Mouse (Mus musculus): ENCODE results near the gene Bcl2. TPM values are rescaled to one million over a fixed set of nuclear protein-coding genes. Genes with fewer than 3 reads are reported as not detected.

Gene Bcl2
- polyA plus RNA-seq, 1 experiment from 2014 or later = 23.7 TPM

DNA sequence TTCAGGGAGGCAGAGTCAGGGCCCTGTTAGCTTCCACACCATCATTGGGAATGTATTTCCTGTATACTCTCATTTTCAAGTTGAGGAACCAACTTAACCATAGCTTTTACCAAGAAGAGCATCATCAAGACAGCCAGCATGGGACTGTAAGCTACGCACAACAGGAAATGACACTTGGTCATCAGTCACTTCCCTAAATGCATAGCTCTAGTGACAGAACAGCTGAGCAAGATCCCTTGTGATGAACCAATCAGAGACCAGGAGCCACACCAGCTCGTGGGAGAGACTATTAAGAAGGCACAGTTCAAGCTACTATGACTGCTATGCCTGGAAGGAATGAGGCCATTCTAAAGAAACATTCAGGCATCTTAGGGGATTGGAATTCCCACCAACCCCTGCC is 132.3 kb downstream of the Bcl2 start:
- Histone ChIP-seq H3K4me1 (peaks cover 17% of the 10 kb centered on the region), H3K27me3 (no peaks in the 10 kb centered on the region), H3K27ac (no peak overlapping the region), H3K4me2 (no peak overlapping the region), H3K36me3 (no peaks in the 10 kb centered on the region), H3K4me3 (no peak overlapping the region), H3K9me3 (no peaks in the 10 kb centered on the region), H3K9ac (no peak overlapping the region)
- ATAC-seq (ENCODE audit: insufficient number of reproducible peaks, insufficient read depth, low FRiP score, low TSS enrichment, low read depth) = no peak
- 71% methylated on average over 2 of the region's 2 CpGs for WGBS

GRCm38 (mm10) chr1:106579768-106580167 is 134.3 kb downstream of the Bcl2 start:
- peaks cover 17% of the 10 kb centered on the region for H3K4me1 ChIP-seq
- WGBS = 95% methylated on average over 1 of the region's 1 CpGs
- ATAC-seq (ENCODE audit: insufficient number of reproducible peaks, insufficient read depth, low FRiP score, low TSS enrichment, low read depth) = no peak
- H3K27ac ChIP-seq = no peak overlapping the region
- H3K36me3 ChIP-seq = no peaks in the 10 kb centered on the region
- H3K9ac ChIP-seq = no peak overlapping the region
- no peak overlapping the region for H3K4me2 ChIP-seq
- no peak overlapping the region for H3K4me3 ChIP-seq
- H3K9me3 ChIP-seq = no peaks in the 10 kb centered on the region
- H3K27me3 ChIP-seq = no peaks in the 10 kb centered on the region

DNA sequence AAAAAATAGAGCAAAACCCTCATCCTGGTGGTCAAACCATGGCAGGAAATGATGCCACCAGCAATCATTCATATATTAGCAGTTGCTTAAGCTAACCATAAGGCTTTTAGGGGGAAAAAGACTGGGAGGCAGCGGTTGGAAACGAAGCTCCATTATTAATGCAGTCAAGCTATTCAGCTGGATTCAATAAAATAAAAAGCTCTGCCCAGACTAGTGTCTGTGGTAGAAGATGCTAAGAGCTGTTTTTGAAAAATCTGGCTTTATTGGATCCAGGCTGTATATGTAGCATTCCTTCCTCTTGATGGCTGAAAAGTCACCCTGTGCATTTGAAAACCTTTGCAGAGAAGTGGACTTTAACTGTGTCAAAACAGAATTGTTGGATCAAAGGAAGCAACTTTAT is 141.6 kb downstream of the Bcl2 start:
- Histone ChIP-seq H3K27ac (peak overlapping the region; percentile 82), H3K4me1 (peaks cover 28% of the 10 kb centered on the region), H3K27me3 (no peaks in the 10 kb centered on the region), H3K9me3 (no peaks in the 10 kb centered on the region), H3K4me2 (no peak overlapping the region), H3K9ac (no peak overlapping the region), H3K4me3 (no peak overlapping the region), H3K36me3 (no peaks in the 10 kb centered on the region)
- WGBS = 45% methylated on average over 2 of the region's 2 CpGs
- no peak for ATAC-seq (ENCODE audit: insufficient number of reproducible peaks, insufficient read depth, low FRiP score, low TSS enrichment, low read depth)

- Histone ChIP-seq H3K4me1 (peaks cover 28% of the 10 kb centered on the region), H3K4me3 (no peak overlapping the region), H3K4me2 (no peak overlapping the region), H3K9me3 (no peaks in the 10 kb centered on the region), H3K27ac (no peak overlapping the region), H3K27me3 (no peaks in the 10 kb centered on the region), H3K9ac (no peak overlapping the region), H3K36me3 (no peaks in the 10 kb centered on the region)
- no peak for ATAC-seq (ENCODE audit: insufficient number of reproducible peaks, insufficient read depth, low FRiP score, low TSS enrichment, low read depth)
- WGBS = 93% methylated on average over 1 of the region's 1 CpGs
These were observed 143.2 kb downstream of the Bcl2 start for GRCm38 (mm10) chr1:106570870-106571269.

DNA sequence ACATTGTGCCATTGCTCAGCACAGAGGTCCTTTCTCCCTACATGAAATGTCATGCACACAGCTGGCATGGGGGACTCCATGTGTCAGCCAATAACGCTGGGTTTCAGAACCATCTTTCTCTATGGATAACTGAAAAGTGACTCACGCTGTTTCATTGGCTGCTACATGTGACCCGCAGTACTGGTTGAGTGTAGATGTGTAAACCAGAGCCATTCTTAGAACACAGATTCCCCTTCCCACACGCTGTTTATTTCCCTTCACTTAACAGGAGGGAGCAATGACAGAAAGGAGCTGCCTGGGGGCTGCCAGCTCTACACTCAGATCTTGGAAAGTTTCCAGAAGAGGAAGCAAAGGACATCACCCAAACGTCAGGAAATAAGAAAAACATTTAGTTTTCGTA is 143.7 kb downstream of the Bcl2 start:
- ATAC-seq (ENCODE audit: insufficient number of reproducible peaks, insufficient read depth, low FRiP score, low TSS enrichment, low read depth) = no peak
- Histone ChIP-seq H3K4me2 (no peak overlapping the region), H3K4me3 (no peak overlapping the region), H3K36me3 (no peaks in the 10 kb centered on the region), H3K27me3 (no peaks in the 10 kb centered on the region), H3K9ac (no peak overlapping the region), H3K27ac (no peak overlapping the region; the same call in 1 of the 2 replicates), H3K4me1 (peaks cover 31% of the 10 kb centered on the region), H3K9me3 (no peaks in the 10 kb centered on the region)
- 59% methylated on average over 6 of the region's 6 CpGs for WGBS

DNA sequence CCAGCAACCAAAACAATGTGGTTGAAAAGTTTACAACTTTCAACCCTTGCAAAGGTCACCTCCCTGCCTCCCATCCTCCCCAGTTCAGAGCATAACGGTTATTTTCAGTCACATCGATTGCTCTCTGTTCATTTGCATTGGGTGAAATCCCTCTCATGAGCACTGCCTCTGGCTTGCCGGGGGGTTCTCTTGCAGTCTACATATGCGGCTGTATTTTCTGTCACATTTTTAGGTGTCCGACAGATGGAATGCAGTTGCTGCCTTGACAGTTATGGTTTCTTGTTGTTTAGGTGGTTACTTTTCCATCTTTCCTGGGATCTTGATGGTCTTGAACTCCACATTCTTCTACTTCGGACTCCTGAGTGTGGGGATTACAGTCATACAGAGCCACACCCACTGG is 144.4 kb downstream of the Bcl2 start:
- no peak overlapping the region for H3K27ac ChIP-seq
- no peaks in the 10 kb centered on the region for H3K27me3 ChIP-seq
- H3K4me2 ChIP-seq = no peak overlapping the region
- WGBS = 83% methylated on average over 6 of the region's 6 CpGs
- H3K4me1 ChIP-seq = peaks cover 34% of the 10 kb centered on the region
- no peak overlapping the region for H3K9ac ChIP-seq
- H3K9me3 ChIP-seq = no peaks in the 10 kb centered on the region
- no peak overlapping the region for H3K4me3 ChIP-seq
- H3K36me3 ChIP-seq = no peaks in the 10 kb centered on the region
- no peak for ATAC-seq (ENCODE audit: insufficient number of reproducible peaks, insufficient read depth, low FRiP score, low TSS enrichment, low read depth)

- no peaks in the 10 kb centered on the region for H3K27me3 ChIP-seq
- no peak overlapping the region for H3K4me2 ChIP-seq
- H3K27ac ChIP-seq = no peak overlapping the region
- H3K36me3 ChIP-seq = no peaks in the 10 kb centered on the region
- no peak for ATAC-seq (ENCODE audit: insufficient number of reproducible peaks, insufficient read depth, low FRiP score, low TSS enrichment, low read depth)
- H3K4me3 ChIP-seq = no peak overlapping the region
- no peaks in the 10 kb centered on the region for H3K9me3 ChIP-seq
- peaks cover 34% of the 10 kb centered on the region for H3K4me1 ChIP-seq
- H3K9ac ChIP-seq = no peak overlapping the region
- WGBS = 73% methylated on average over 3 of the region's 3 CpGs
These were observed 145.2 kb downstream of the Bcl2 start for GRCm38 (mm10) chr1:106568868-106569267.

DNA sequence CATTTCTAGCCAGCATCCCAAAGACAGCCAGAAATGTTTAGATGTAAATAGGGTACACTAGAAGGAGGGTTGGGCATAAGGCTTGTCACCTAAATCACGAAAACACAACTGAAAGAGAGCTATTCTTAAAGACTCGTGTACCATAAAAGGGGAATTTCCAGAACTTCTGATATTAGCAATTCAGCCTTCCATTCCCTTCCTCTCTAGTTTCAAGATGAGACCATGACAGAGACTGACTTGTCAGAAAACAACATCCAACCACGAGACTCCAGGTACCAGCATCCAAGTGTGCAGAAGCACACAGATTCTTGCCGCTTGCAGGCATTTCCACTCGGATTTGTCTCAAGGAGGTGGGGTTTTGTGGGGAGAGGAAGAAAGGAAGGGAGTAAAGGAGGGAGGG is 146.6 kb downstream of the Bcl2 start:
- WGBS = 64% methylated on average over 5 of the region's 5 CpGs

GRCm38 (mm10) chr1:106566120-106567086 is 147.7 kb downstream of the Bcl2 start:
- peaks cover 21% of the 10 kb centered on the region for H3K4me1 ChIP-seq
- no peaks in the 10 kb centered on the region for H3K27me3 ChIP-seq
- H3K4me2 ChIP-seq = no peak overlapping the region
- H3K4me3 ChIP-seq = no peak overlapping the region
- H3K9me3 ChIP-seq = no peaks in the 10 kb centered on the region
- 73% methylated on average over 6 of the region's 6 CpGs for WGBS
- no peak overlapping the region for H3K9ac ChIP-seq
- H3K27ac ChIP-seq = peak overlapping the region; percentile 18; the same call in 1 of the 2 replicates
- ATAC-seq (ENCODE audit: insufficient number of reproducible peaks, insufficient read depth, low FRiP score, low TSS enrichment, low read depth) = no peak
- no peaks in the 10 kb centered on the region for H3K36me3 ChIP-seq

More for the DNA sequence above, 146.6 kb downstream of the Bcl2 start:
- no peaks in the 10 kb centered on the region for H3K36me3 ChIP-seq
- no peak overlapping the region for H3K4me3 ChIP-seq
- no peak overlapping the region for H3K4me2 ChIP-seq
- H3K9me3 ChIP-seq = no peaks in the 10 kb centered on the region
- no peaks in the 10 kb centered on the region for H3K27me3 ChIP-seq
- peaks cover 26% of the 10 kb centered on the region for H3K4me1 ChIP-seq
- H3K27ac ChIP-seq = no peak overlapping the region
- no peak for ATAC-seq (ENCODE audit: insufficient number of reproducible peaks, insufficient read depth, low FRiP score, low TSS enrichment, low read depth)
- no peak overlapping the region for H3K9ac ChIP-seq

GRCm38 (mm10) chr1:106565238-106565637 is 148.8 kb downstream of the Bcl2 start:
- 74% methylated on average over 4 of the region's 4 CpGs for WGBS

GRCm38 (mm10) chr1:106564436-106564835 is 149.6 kb downstream of the Bcl2 start:
- H3K9ac ChIP-seq = no peak overlapping the region
- no peak overlapping the region for H3K4me2 ChIP-seq
- no peak overlapping the region for H3K4me3 ChIP-seq
- no peak overlapping the region for H3K27ac ChIP-seq
- ATAC-seq (ENCODE audit: insufficient number of reproducible peaks, insufficient read depth, low FRiP score, low TSS enrichment, low read depth) = no peak
- no peaks in the 10 kb centered on the region for H3K9me3 ChIP-seq
- H3K36me3 ChIP-seq = no peaks in the 10 kb centered on the region
- 73% methylated on average over 1 of the region's 1 CpGs for WGBS
- no peaks in the 10 kb centered on the region for H3K27me3 ChIP-seq
- H3K4me1 ChIP-seq = peaks cover 19% of the 10 kb centered on the region

More at GRCm38 (mm10) chr1:106565238-106565637, 148.8 kb downstream of the Bcl2 start:
- no peak for ATAC-seq (ENCODE audit: insufficient number of reproducible peaks, insufficient read depth, low FRiP score, low TSS enrichment, low read depth)
- H3K27ac ChIP-seq = no peak overlapping the region
- no peak overlapping the region for H3K9ac ChIP-seq
- no peaks in the 10 kb centered on the region for H3K36me3 ChIP-seq
- no peak overlapping the region for H3K4me3 ChIP-seq
- peaks cover 23% of the 10 kb centered on the region for H3K4me1 ChIP-seq
- no peaks in the 10 kb centered on the region for H3K9me3 ChIP-seq
- H3K4me2 ChIP-seq = no peak overlapping the region
- no peaks in the 10 kb centered on the region for H3K27me3 ChIP-seq

DNA sequence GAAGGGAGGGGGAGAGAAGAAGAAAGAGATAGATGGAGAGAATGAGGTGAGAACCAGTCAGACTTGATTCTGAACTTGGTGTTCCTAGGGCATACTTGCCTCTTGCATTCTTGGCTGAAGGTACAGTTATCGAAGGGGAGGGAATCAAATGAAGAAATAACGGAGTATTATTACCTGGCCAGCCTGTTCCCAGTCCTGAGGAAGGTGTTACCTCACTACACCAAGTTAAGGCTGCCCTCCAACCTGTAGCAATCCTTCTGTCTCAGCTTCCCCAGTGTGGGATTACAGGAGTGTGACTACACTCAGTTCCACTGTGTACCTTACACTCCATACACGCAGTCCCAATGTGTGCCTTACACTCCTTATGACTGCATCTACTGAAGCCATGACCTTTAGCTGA is 151.3 kb downstream of the Bcl2 start:
- H3K4me2 ChIP-seq = no peak overlapping the region
- 85% methylated on average over 3 of the region's 3 CpGs for WGBS
- no peak overlapping the region for H3K27ac ChIP-seq
- no peaks in the 10 kb centered on the region for H3K36me3 ChIP-seq
- H3K27me3 ChIP-seq = no peaks in the 10 kb centered on the region
- H3K4me1 ChIP-seq = peaks cover 17% of the 10 kb centered on the region
- H3K9me3 ChIP-seq = no peaks in the 10 kb centered on the region
- no peak overlapping the region for H3K4me3 ChIP-seq
- H3K9ac ChIP-seq = no peak overlapping the region
- no peak for ATAC-seq (ENCODE audit: insufficient number of reproducible peaks, insufficient read depth, low FRiP score, low TSS enrichment, low read depth)
